Mouse (Mus musculus) right cerebral cortex, postnatal 36 days (tissue): ENCODE data around the gene Pax2.
"Not testable (repeated sequence)": the region's sequence is repeated elsewhere in the genome, so short reads cannot be mapped to it uniquely, and the experiment has no call there.

ENCODE experiments used
- DNase-seq, 2 experiments: peaks; one replicate each; pipeline ENCODE4 v3.0.0; 2022; ENCODE audit warnings: low spot score in 2 of 2, mixed read lengths in 1 of 2

Gene Pax2

GRCm38 (mm10) chr19:44835042-44835930 is 79.4 kb downstream of the Pax2 start:
- no peak for DNase-seq

DNA sequence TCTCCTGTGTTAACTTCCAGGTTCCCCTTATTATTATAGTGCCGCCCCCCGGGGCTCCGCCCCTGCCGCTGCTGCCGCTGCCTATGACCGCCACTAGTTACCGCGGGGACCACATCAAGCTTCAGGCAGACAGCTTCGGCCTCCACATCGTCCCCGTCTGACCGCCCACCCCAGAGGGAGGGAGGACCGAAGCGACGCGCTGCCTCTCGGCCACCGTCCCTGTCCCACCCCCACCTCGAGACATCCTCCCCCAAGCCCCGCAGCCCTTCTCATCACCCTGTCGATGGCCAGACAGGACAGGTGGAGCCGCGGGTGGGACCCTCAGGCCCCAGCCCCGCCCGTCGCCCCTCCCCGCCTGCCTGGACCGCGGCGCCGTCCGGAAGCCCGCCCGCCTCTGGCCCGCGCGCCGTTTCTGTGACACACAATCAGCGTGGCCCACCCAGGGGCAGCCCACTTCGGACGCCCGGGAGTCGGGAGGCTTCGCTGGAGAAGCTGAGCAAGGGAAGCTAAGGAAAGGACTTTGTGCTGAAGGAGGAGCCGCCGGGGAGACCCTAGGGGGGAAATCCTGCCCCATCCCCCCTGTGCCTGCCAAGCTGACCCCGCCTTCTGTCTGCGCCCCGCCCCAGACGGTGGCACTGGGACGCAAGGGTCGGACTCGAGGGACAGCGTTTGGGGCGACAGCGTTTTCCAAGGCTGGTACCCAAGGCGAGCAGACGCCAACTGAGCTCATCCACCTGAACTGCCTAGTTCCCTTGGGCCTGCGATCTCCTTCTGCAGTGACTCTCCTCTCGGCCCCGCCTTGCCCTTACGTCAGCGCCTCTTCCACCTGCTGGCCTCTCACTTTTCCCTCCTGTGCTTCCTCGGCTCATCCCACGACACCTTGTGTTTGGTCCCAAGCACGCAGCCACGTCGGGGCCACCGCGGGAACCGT is 80.4 kb downstream of the Pax2 start:
- no peak for DNase-seq

- no peak for DNase-seq
Measured at GRCm38 (mm10) chr19:44837426-44838205, 81.8 kb downstream of the Pax2 start.

DNA sequence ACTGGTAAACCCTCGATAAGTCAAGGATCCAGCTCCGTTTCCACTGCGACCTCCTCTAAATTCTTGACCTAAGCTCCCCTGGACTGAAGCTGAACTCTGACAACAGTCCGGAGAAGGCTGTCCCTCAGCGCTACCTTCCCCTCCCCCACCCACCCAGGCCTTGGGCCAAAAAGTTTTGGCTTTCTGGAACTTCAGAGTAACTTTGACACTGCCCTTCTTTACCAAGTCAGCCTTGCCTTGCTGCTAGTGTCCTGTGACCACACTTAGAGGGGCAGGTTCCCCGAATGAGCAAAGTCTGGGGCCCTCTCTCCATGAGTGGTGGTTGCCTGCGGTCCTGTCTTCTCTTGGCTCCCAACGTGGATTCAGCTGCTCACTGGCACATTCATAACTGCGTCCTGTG is 82.5 kb downstream of the Pax2 start:
- DNase-seq = no peak

DNA sequence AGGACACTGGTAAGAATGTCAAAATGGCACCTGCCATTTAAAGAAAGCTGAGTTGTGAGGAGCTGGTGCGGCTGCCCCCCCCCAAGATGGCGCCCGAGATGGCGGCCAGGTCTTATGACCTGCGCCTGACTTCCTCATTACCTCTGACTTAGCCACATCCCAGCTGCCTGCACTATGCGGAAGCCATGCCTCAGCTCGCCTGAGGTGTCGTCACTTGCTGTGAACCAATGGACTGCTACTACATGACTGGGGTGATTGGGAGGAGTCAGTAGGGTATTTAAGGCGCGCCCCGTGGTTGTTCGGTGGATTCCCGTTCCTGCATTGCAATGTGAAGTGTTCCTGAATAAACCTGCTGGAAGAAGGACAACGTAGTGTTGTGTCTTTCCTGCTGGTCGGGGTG is 86.8 kb downstream of the Pax2 start:
- DNase-seq = not testable (repeated sequence)

GRCm38 (mm10) chr19:44849465-44849864 is 93.6 kb downstream of the Pax2 start:
- DNase-seq = no peak

DNA sequence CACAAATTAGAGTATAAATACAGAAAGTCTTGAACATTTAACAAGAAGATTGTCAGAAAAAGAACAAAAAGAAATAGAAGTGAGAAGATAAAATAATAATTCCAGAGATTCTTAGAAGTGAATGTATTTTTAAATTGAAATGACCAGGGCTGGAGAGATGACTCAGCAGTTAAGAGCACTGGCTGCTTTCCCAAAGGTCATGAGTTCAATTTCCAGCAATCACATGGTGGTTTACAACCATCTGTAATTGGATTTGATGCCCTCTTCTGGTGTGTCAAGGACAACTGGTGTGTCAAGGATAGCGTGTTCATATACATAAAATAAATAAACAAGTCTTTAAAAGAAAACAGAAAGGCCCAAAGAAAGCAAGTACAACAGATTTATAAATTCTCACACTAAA is 102.8 kb downstream of the Pax2 start:
- DNase-seq = no peak

- no peak for DNase-seq
Measured at GRCm38 (mm10) chr19:44868766-44869165, 112.9 kb downstream of the Pax2 start.

- peak in 1 of 2 experiments; percentile 12 for DNase-seq
Measured at GRCm38 (mm10) chr19:44874186-44874898, 118.5 kb downstream of the Pax2 start.

DNA sequence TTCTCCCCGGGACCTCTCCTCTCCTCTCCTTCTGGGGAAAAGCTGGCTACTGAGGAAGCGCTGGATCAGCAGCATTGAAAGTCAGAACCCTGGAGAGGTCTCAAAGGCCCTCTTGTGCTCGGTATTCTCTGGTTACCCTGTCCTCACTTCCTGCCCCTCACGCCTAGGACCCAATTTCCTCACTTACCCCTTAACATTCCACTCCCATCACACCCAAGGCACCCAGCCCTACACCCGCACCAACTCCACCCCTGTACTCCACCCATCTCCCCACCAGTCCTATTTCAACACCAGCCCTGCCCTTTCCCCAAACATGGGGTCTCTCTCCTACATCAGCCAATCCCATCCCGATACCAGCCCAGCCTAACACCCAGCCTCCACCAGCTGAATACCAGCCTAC is 119.1 kb downstream of the Pax2 start:
- DNase-seq = no peak

GRCm38 (mm10) chr19:44875718-44876117 is 119.9 kb downstream of the Pax2 start:
- no peak for DNase-seq

GRCm38 (mm10) chr19:44876529-44876928 is 120.7 kb downstream of the Pax2 start:
- DNase-seq = no peak

DNA sequence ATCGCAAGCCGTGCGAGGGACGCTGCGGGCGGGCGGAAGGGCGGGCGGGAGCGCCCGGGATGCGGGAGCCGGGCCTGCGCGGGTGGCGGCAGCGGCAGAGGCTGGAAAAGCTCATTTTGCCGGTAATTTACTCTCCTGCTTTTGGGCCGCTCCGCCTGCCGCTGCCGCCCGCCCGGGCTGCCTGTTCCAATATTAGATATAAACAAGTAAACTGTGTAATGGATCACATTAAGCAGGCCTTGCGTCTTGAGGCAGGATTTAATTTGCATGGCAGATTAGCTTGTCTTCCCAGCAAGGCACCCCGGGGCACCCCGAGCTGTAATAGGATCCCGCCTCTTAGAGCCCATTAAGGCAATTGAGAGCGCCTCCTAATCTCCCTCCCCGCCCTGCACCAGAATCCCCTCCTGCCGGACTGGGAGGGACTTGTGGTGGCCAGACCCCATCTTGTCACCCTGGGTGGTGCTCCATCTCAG is 126.7 kb downstream of the Pax2 start:
- no peak for DNase-seq

DNA sequence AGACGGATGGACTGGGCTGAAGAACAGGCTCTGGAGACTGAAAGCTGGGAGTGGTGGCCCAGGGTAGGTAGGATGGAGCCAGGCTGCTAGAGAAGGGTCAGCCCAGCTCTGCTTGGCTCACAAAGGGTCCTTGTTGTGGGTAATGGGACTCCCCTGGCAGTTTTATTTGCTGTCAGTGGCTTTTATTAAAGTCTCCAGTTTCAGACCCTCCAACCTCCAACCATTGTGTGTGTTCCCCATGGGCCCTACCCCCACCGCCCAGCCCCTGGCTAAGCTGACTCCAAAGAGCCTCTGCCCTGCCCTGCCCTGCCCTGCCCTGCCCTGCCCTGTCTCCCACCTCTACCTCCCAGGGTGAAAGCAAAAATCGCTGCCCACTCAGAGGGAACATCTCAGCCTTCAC is 128.5 kb downstream of the Pax2 start:
- no peak for DNase-seq

- no peak for DNase-seq
Measured at GRCm38 (mm10) chr19:44886475-44886874, 130.6 kb downstream of the Pax2 start.
